Mouse (Mus musculus) 3T3-L1 (cell line): ENCODE results near the gene Esp36.
"Not testable (repeated sequence)": the region's sequence is repeated elsewhere in the genome, so short reads cannot be mapped to it uniquely, and the experiment has no call there.

ENCODE experiments used
- DNase-seq: peaks from one replicate; pipeline ENCODE4 v3.0.0-alpha.2; 2015; ENCODE audit warnings: low read depth, low spot score

The Esp36 gene

GRCm38 (mm10) chr17:38420085-38420484 lies at the start of gene Esp36:
Esp36 (minus strand) TSS chr17:38420185.
- no peak for DNase-seq

GRCm38 (mm10) chr17:38456206-38456605 lies 36.2 kb upstream of the Esp36 start:
- not testable (repeated sequence) for DNase-seq

GRCm38 (mm10) chr17:38450688-38451087 lies 30.7 kb upstream of the Esp36 start:
- DNase-seq, result no peak

GRCm38 (mm10) chr17:38406135-38406534 lies 13.8 kb downstream of the Esp36 start:
- no peak for DNase-seq

- no peak for DNase-seq
Observed at GRCm38 (mm10) chr17:38391821-38392220, 28.2 kb downstream of the Esp36 start.
